Mouse (Mus musculus) liver, adult 2 months (tissue): ENCODE measurements around the gene Tie1. TPM values are rescaled to one million over a fixed set of nuclear protein-coding genes. Genes with fewer than 3 reads are reported as not detected.

Experiments
- DNase-seq: peaks from one replicate; pipeline ENCODE4 v3.0.0-alpha.2; 2011; ENCODE audit warnings: low read depth, low spot score; ENCODE audit errors: extremely low read depth
- H3K27ac ChIP-seq: fragments of 200-500 bp; replicated peaks from 2 replicates; pipeline ENCODE4 v1.5.1; 2012; ENCODE audit warnings: low read depth, mild to moderate bottlenecking, control low read depth, inconsistent platforms, low read length; ENCODE audit not compliant: insufficient read depth
- H3K27me3 ChIP-seq: fragments of 200-500 bp; 2 replicates; pipeline ENCODE4 v1.6.1; 2012; ENCODE audit warnings: mild to moderate bottlenecking, moderate library complexity, low read length, inconsistent platforms; ENCODE audit not compliant: control insufficient read depth, insufficient read depth
- H3K36me3 ChIP-seq: fragments of 200-500 bp; 2 replicates; pipeline ENCODE4 v1.6.1; 2012; ENCODE audit warnings: low read length, inconsistent platforms; ENCODE audit not compliant: control insufficient read depth, insufficient read depth
- H3K4me1 ChIP-seq: fragments of 200-500 bp; 2 replicates; pipeline ENCODE4 v1.6.1; 2011; ENCODE audit warnings: low read length; ENCODE audit not compliant: control insufficient read depth, insufficient read depth
- H3K4me3 ChIP-seq: fragments of 200-500 bp; 2 replicates; pipeline ENCODE4 v1.5.1; 2011; ENCODE audit warnings: low read depth, mild to moderate bottlenecking, control low read depth, low read length, moderate library complexity; ENCODE audit not compliant: insufficient read depth
- H3K79me2 ChIP-seq: fragments of 200-500 bp; 2 replicates; pipeline ENCODE4 v1.6.1; 2012; ENCODE audit warnings: inconsistent platforms, mild to moderate bottlenecking, low read length, moderate library complexity; ENCODE audit not compliant: control insufficient read depth, insufficient read depth
- H3K9ac ChIP-seq: fragments of 200-500 bp; 2 replicates; pipeline ENCODE4 v1.6.1; 2012; ENCODE audit warnings: low read depth, mild to moderate bottlenecking, control low read depth, inconsistent platforms, low read length
- CTCF ChIP-seq: fragments of 200-500 bp; IDR thresholded peaks from 2 replicates; pipeline ENCODE4 v1.5.1; 2011; ENCODE audit warnings: low read depth, low read length, control low read depth
- POLR2A ChIP-seq: fragments of 200-500 bp; IDR thresholded peaks from 2 replicates; pipeline ENCODE4 v1.6.1; 2011; ENCODE audit warnings: low read length, control low read depth; ENCODE audit not compliant: insufficient read depth; ENCODE audit errors: extremely low read depth
- WGBS: fragments of 180-500 bp; shearing (Covaris S2); methylation state at CpG from one replicate; pipeline ENCODE4 v1.1.7; 2018; 5-methylcytosine and 5-hydroxymethylcytosine counted together
- polyA plus RNA-seq: library from polyadenylated mRNA; depleted of rRNA; stranded (reverse); fragments of >200 nt; gene quantifications from 2 replicates; pipeline ENCODE4 v1.2.3, GENCODE M21; 2012
- total RNA-seq: library from RNA; depleted of rRNA; stranded (reverse); fragments of >200 nt; gene quantifications from 2 replicates; pipeline ENCODE4 v1.2.3, GENCODE M21; 2014

Tie1 gene
- total and polyA plus RNA-seq, 2 experiments = 6.6 to 8.9 TPM

GRCm38 (mm10) chr4:118429215-118429895 is 60.5 kb downstream of the Tie1 start:
- peaks cover 31% of the 10 kb centered on the region for H3K4me1 ChIP-seq
- H3K4me3 ChIP-seq = peak overlapping the region; percentile 5; the same call in 1 of the 2 replicates
- no peaks in the 10 kb centered on the region for H3K27me3 ChIP-seq
- DNase-seq = no peak
- H3K36me3 ChIP-seq = peaks cover 11% of the 10 kb centered on the region
- H3K27ac ChIP-seq = peak overlapping the region; percentile 76
- 24% methylated on average over 7 of the region's 7 CpGs for WGBS
- peaks cover 4% of the 10 kb centered on the region; the same call in 1 of the 2 replicates for H3K79me2 ChIP-seq
- peak overlapping the region; percentile 25; the same call in 1 of the 2 replicates for H3K9ac ChIP-seq
- TF ChIP-seq CTCF = no peak
- 0 out of 2 replicates have a peak, but pooled peaks have one; percentile 20 for TF ChIP-seq POLR2A

- TF ChIP-seq CTCF (no peak), POLR2A (no peak)
- peak; percentile 81 for DNase-seq
- H3K4me1 ChIP-seq = peaks cover 31% of the 10 kb centered on the region
Observed at GRCm38 (mm10) chr4:118428531-118429214, 61.2 kb downstream of the Tie1 start.

GRCm38 (mm10) chr4:118427768-118428451 is 62.0 kb downstream of the Tie1 start, which contains the start of gene Elovl1:
Gene Elovl1, plus strand, starts transcription at chr4:118428093.
- peak; percentile 50; the same call in 1 of the 2 replicates for TF ChIP-seq POLR2A
- peak; percentile 51; the same call in 1 of the 2 replicates for TF ChIP-seq CTCF
- H3K79me2 ChIP-seq = peaks cover 4% of the 10 kb centered on the region; the same call in 1 of the 2 replicates
- H3K9ac ChIP-seq = peak within 1 kb of the TSS; percentile 91
- 0% methylated on average over 28 of the region's 31 CpGs for WGBS
- peaks cover 31% of the 10 kb centered on the region for H3K4me1 ChIP-seq
- peaks cover 11% of the 10 kb centered on the region for H3K36me3 ChIP-seq
- H3K4me3 ChIP-seq = peak within 1 kb of the TSS; percentile 78
- no peaks in the 10 kb centered on the region for H3K27me3 ChIP-seq
- DNase-seq = peak; percentile 75
- H3K27ac ChIP-seq = peak within 1 kb of the TSS; percentile 90

More at GRCm38 (mm10) chr4:118428531-118429214, 61.2 kb downstream of the Tie1 start:
- no peaks in the 10 kb centered on the region for H3K27me3 ChIP-seq
- peak overlapping the region; percentile 91 for H3K9ac ChIP-seq
- whole genome bisulfite sequencing = 12% methylated on average over 15 of the region's 15 CpGs
- peaks cover 4% of the 10 kb centered on the region; the same call in 1 of the 2 replicates for H3K79me2 ChIP-seq
- peak overlapping the region; percentile 78 for H3K4me3 ChIP-seq
- peak overlapping the region; percentile 90 for H3K27ac ChIP-seq
- H3K36me3 ChIP-seq = peaks cover 11% of the 10 kb centered on the region

GRCm38 (mm10) chr4:118427415-118427767 is 62.5 kb downstream of the Tie1 start:
- H3K27ac ChIP-seq = peak overlapping the region; percentile 64
- peaks cover 4% of the 10 kb centered on the region; the same call in 1 of the 2 replicates for H3K79me2 ChIP-seq
- WGBS = 10% methylated on average over 5 of the region's 5 CpGs
- peak overlapping the region; percentile 45 for H3K4me3 ChIP-seq
- H3K36me3 ChIP-seq = peaks cover 11% of the 10 kb centered on the region
- DNase-seq = no peak
- no peaks in the 10 kb centered on the region for H3K27me3 ChIP-seq
- peak overlapping the region; percentile 64 for H3K9ac ChIP-seq
- H3K4me1 ChIP-seq = peaks cover 31% of the 10 kb centered on the region
- no peak for TF ChIP-seq CTCF
- no peak for TF ChIP-seq POLR2A

GRCm38 (mm10) chr4:118425374-118425773 is 64.5 kb downstream of the Tie1 start:
- TF ChIP-seq CTCF (no peak), POLR2A (no peak)
- H3K27ac ChIP-seq = no peak overlapping the region
- peaks cover 17% of the 10 kb centered on the region for H3K4me1 ChIP-seq

More at GRCm38 (mm10) chr4:118425374-118425773, 64.5 kb downstream of the Tie1 start:
- Histone ChIP-seq H3K9ac (no peak overlapping the region), H3K4me3 (no peak overlapping the region), H3K27me3 (no peaks in the 10 kb centered on the region), H3K79me2 (peaks cover 4% of the 10 kb centered on the region; the same call in 1 of the 2 replicates), H3K36me3 (peaks cover 8% of the 10 kb centered on the region; the same call in 1 of the 2 replicates)
- no peak for DNase-seq
- WGBS = 96% methylated on average over 1 of the region's 1 CpGs
